Mouse (Mus musculus): ENCODE measurements around the gene Tctn1. TPM values are rescaled to one million over a fixed set of nuclear protein-coding genes. Genes with fewer than 3 reads are reported as not detected.

The Tctn1 gene
- total and polyA plus RNA-seq, 3 experiments = 3.2 to 9.4 (median 3.9) TPM

DNA sequence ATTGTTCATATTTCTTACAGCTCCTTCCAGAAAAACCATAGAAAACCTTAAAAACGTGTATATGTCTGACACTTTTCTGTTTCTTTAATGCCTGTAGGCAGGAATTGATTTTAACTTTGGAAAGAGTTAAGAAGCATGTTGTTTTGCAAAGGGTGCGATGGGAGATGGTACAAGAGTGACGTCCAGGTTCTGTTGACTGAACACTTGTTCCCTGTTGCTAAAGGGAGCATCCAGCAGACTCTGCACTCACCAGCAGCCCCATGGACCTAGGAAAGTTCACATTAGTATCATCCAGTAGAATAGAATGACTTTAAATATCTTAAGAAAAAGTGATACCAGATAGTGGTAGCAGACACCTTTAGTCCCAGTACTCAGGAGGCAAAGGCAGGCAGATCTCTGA, 42.3 kb upstream of the Tctn1 start:
- intact Hi-C loops (cut with DNase I) = no loop called here
- 84% methylated on average over 3 of the region's 3 CpGs for WGBS
- DNase-seq = no peak

DNA sequence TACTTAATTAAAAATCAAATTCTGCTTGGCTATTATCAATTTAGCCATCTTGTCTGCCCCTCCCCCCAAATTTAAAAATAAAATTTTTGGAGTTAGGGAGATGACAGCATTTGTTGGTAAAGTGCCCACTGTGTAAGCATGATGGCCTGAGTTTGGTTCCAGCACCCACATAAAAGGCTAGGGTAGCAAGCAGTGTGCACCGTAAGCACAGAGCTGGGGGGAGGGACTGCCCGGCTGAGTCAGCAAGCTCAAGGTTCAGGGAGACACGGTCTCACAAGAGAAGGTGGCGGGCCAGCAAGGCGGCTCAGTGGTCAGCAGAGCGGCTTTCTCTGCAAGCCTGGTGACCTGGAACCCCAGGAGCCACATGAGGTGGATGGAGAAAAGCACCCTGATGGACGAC, 41.2 kb upstream of the Tctn1 start:
- no peaks in the 10 kb centered on the region for H3K27me3 ChIP-seq (ENCODE audit: control insufficient read depth, insufficient read depth, low read length)
- intact Hi-C loops (cut with DNase I) = no loop called here

More for the DNA sequence above, 42.3 kb upstream of the Tctn1 start:
- H3K4me1 ChIP-seq (ENCODE audit: control insufficient read depth, insufficient read depth, low read length) = peaks cover 27% of the 10 kb centered on the region
- H3K36me3 ChIP-seq (ENCODE audit: control insufficient read depth, insufficient read depth, low read length) = peaks cover 21% of the 10 kb centered on the region
- H3K9ac ChIP-seq (ENCODE audit: low read depth, low read length) = no peak overlapping the region
- H3K4me3 ChIP-seq = no peak overlapping the region
- TF ChIP-seq CTCF (IDR thresholded peaks at IDR 0.05) = no peak
- no peak for TF ChIP-seq POLR2A (IDR thresholded peaks at IDR 0.05; ENCODE audit: insufficient read depth, low read depth, low read length)
- no peak for TF ChIP-seq EP300 (IDR thresholded peaks at IDR 0.05; ENCODE audit: insufficient read depth, low read depth, low read length)
- H3K27ac ChIP-seq = no peak overlapping the region
- H3K79me2 ChIP-seq (replicated peaks; ENCODE audit: control insufficient read depth, insufficient read depth, low read length) = peaks cover 8% of the 10 kb centered on the region
- H3K27me3 ChIP-seq (ENCODE audit: control insufficient read depth, insufficient read depth, low read length) = no peaks in the 10 kb centered on the region

DNA sequence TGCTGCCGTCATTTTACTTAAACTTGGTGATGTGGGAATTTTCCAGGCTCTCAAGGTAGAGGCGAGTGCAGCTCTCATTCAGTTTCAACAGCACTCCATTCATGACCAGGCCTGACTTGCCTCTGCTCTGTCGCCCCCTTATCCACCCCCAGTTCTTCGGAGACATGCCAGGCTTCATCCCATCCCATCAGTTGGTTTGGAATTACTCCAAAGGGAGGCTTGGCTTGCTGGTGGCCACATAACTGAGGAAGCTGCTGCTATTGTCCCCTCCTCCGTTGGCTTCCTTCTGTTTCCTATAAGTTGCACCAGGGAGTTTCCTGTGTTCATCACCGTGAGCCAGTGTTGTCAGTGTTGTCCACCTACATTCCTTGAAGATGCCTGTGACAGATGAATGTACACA, 40.3 kb upstream of the Tctn1 start:
- Histone ChIP-seq H3K36me3 (ENCODE audit: control insufficient read depth, insufficient read depth, low read length) (peaks cover 22% of the 10 kb centered on the region), H3K4me1 (ENCODE audit: control insufficient read depth, insufficient read depth, low read length) (peaks cover 36% of the 10 kb centered on the region), H3K27ac (no peak overlapping the region; the same call in 1 of the 2 replicates), H3K9ac (ENCODE audit: low read depth, low read length) (no peak overlapping the region), H3K4me3 (no peak overlapping the region), H3K27me3 (ENCODE audit: control insufficient read depth, insufficient read depth, low read length) (no peaks in the 10 kb centered on the region), H3K79me2 (replicated peaks; ENCODE audit: control insufficient read depth, insufficient read depth, low read length) (peaks cover 8% of the 10 kb centered on the region)
- intact Hi-C loops (cut with DNase I) = no loop called here
- TF ChIP-seq POLR2A (IDR thresholded peaks at IDR 0.05; ENCODE audit: insufficient read depth, low read depth, low read length) (no peak), CTCF (IDR thresholded peaks at IDR 0.05) (no peak), EP300 (IDR thresholded peaks at IDR 0.05; ENCODE audit: insufficient read depth, low read depth, low read length) (no peak)
- 20% methylated on average over 6 of the region's 6 CpGs for WGBS
- DNase-seq = no peak

More for the DNA sequence above, 41.2 kb upstream of the Tctn1 start:
- no peak for DNase-seq
- TF ChIP-seq CTCF (IDR thresholded peaks at IDR 0.05) (no peak), EP300 (IDR thresholded peaks at IDR 0.05; ENCODE audit: insufficient read depth, low read depth, low read length) (no peak), POLR2A (IDR thresholded peaks at IDR 0.05; ENCODE audit: insufficient read depth, low read depth, low read length) (no peak)
- H3K4me1 ChIP-seq (ENCODE audit: control insufficient read depth, insufficient read depth, low read length) = peaks cover 29% of the 10 kb centered on the region
- H3K36me3 ChIP-seq (ENCODE audit: control insufficient read depth, insufficient read depth, low read length) = peaks cover 22% of the 10 kb centered on the region
- no peak overlapping the region for H3K4me3 ChIP-seq
- no peak overlapping the region for H3K9ac ChIP-seq (ENCODE audit: low read depth, low read length)
- WGBS = 85% methylated on average over 7 of the region's 7 CpGs
- no peak overlapping the region for H3K27ac ChIP-seq
- H3K79me2 ChIP-seq (replicated peaks; ENCODE audit: control insufficient read depth, insufficient read depth, low read length) = peaks cover 8% of the 10 kb centered on the region

DNA sequence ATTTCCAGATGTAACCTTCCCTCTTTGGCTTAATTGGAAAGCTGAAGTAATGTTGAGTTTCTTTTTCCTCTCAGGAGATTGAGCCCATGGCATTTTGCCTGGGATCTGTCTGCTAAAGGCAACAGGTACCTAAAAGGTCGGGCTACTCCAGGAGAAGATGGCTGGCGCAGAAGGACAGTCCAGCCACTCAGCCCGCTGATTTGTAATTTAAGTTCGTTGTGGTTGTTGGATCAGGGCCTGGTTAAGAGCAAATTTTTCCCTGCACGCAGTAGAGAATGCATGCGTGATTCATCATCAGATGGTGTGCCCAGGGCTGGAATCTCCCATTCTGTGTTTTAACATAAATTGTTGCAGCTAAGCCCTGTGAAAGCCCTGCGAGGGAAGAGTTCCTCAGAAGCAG, 39.7 kb upstream of the Tctn1 start:
- WGBS = 36% methylated on average over 7 of the region's 7 CpGs

DNA sequence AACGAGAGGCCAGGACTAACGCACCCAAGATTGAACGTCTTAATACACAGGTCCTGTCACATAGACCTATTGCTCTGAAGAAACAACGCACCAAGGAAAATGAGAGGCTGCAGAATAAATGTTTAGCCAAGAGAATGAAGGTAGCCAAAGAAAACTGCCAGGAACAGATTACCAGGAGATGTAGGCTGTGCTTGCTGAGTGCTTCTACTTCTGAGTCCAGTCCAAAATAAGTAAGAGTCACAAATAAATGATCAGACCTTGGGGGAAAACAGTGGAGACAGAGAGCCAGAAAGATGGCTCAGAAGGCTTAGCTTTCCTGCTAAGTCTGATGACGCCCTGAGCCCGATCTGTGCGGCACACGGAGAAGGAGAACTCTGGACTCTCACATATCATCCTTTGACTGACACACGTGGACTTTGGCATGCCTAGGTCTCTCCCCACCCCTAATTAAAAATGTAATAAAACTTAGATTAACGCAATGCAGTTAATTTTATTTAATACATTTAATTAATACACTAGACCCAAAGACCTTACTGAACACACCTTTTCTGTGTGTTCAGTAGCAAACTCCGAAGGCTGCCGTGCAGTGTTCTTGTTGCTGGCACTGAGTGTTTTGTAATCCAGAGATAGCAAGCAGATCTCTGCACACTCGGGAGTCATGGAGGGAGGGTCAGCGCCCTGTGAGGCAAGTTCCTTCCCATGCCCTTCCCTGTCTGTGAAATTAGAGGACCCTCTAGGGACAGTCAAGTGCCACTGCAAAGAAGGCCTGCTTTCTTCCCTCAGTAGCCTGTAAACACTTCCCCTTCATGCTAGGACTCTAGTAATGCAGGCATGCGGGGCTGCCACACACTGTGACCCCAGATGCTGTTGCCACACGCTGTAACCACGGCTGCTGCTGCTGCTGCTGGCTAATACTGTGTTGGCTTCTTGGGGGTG, 38.8 kb upstream of the Tctn1 start:
- intact Hi-C loops (cut with DNase I) = no loop called here
- Histone ChIP-seq H3K36me3 (ENCODE audit: control insufficient read depth, insufficient read depth, low read length) (peaks cover 22% of the 10 kb centered on the region), H3K79me2 (replicated peaks; ENCODE audit: control insufficient read depth, insufficient read depth, low read length) (peaks cover 8% of the 10 kb centered on the region), H3K27ac (no peak overlapping the region; the same call in 1 of the 2 replicates), H3K4me1 (ENCODE audit: control insufficient read depth, insufficient read depth, low read length) (peaks cover 38% of the 10 kb centered on the region), H3K4me3 (no peak overlapping the region), H3K9ac (ENCODE audit: low read depth, low read length) (peak overlapping the region; percentile 43), H3K27me3 (ENCODE audit: control insufficient read depth, insufficient read depth, low read length) (no peaks in the 10 kb centered on the region)
- WGBS = 39% methylated on average over 17 of the region's 17 CpGs
- TF ChIP-seq CTCF (IDR thresholded peaks at IDR 0.05) = peak; percentile 38
- TF ChIP-seq EP300 (IDR thresholded peaks at IDR 0.05; ENCODE audit: insufficient read depth, low read depth, low read length) = no peak
- no peak for DNase-seq

More for the DNA sequence above, 39.7 kb upstream of the Tctn1 start:
- TF ChIP-seq EP300 (IDR thresholded peaks at IDR 0.05; ENCODE audit: insufficient read depth, low read depth, low read length) = no peak
- no peak for TF ChIP-seq CTCF (IDR thresholded peaks at IDR 0.05)
- no peak for TF ChIP-seq POLR2A (IDR thresholded peaks at IDR 0.05; ENCODE audit: insufficient read depth, low read depth, low read length)
- no peak overlapping the region for H3K4me3 ChIP-seq
- no peak for DNase-seq
- intact Hi-C loops (cut with DNase I) = no loop called here
- peaks cover 8% of the 10 kb centered on the region for H3K79me2 ChIP-seq (replicated peaks; ENCODE audit: control insufficient read depth, insufficient read depth, low read length)
- H3K27me3 ChIP-seq (ENCODE audit: control insufficient read depth, insufficient read depth, low read length) = no peaks in the 10 kb centered on the region
- H3K36me3 ChIP-seq (ENCODE audit: control insufficient read depth, insufficient read depth, low read length) = peaks cover 22% of the 10 kb centered on the region
- no peak overlapping the region for H3K9ac ChIP-seq (ENCODE audit: low read depth, low read length)
- no peak overlapping the region; the same call in 1 of the 2 replicates for H3K27ac ChIP-seq
- peaks cover 36% of the 10 kb centered on the region for H3K4me1 ChIP-seq (ENCODE audit: control insufficient read depth, insufficient read depth, low read length)

DNA sequence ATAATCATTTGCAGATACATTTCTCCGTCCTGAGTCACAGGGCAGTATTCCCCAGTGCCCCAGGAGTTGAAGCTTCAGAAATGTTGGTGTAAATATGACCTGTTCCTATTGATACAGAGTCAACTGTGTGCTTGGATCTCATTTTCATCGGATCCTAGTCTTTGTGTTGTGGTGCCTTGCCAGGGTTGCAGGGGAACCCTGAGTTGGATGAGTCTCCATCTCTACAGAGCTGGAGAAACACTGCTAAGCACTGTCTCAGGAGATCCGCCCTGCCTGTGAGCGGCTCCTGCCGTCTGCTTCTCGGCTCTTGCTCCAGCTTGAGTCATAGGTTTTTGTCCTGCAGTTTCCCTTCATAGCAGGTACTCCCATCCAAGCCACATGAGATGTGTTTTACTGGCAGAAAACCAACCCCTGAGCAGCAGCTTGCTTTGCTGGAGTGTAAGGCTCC, 35.8 kb upstream of the Tctn1 start:
- DNase-seq = peak in 1 of 2 experiments; percentile 37
- Histone ChIP-seq H3K27ac (no peak overlapping the region), H3K27me3 (ENCODE audit: control insufficient read depth, insufficient read depth, low read length) (no peaks in the 10 kb centered on the region), H3K4me3 (no peak overlapping the region), H3K36me3 (ENCODE audit: control insufficient read depth, insufficient read depth, low read length) (peaks cover 22% of the 10 kb centered on the region), H3K4me1 (ENCODE audit: control insufficient read depth, insufficient read depth, low read length) (peaks cover 39% of the 10 kb centered on the region), H3K9ac (ENCODE audit: low read depth, low read length) (no peak overlapping the region), H3K79me2 (replicated peaks; ENCODE audit: control insufficient read depth, insufficient read depth, low read length) (peaks cover 7% of the 10 kb centered on the region)
- WGBS = 40% methylated on average over 6 of the region's 6 CpGs
- TF ChIP-seq CTCF (IDR thresholded peaks at IDR 0.05) = no peak
- intact Hi-C loops (cut with DNase I) = no loop called here

Data from heart, adult 2 months (tissue).